Mouse (Mus musculus): ENCODE measurements around the gene N4bp3.

Gene N4bp3

DNA sequence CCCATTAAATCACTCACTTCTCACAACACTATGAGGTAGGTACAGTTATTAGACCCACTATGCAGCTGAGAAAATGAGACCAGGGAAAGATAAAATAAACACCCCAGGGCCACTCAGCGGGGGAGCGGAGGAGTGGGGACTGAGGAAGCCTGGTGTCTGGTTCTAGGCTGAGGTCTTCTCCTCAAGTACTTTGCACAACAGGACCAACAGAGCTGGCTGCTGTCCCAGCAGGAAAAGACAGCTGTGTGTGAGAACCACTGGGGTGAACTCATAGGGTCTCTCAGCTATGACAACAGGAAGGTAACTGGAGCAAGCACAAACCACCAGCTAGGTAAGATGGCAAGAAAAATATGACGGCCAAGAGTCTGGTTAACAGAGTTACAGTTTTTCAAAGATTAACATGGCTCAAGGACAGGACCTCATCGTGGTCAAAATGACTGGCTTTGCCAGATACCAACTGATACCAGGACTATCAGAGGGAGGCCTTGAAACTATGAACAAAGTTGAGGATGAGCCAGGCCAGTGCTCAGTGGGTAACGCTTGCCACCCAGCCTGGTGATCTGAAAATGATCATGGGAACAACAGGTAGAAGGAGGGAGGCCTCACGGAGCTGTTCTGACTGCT lies 18.4 kb downstream of the N4bp3 start:
- in situ Hi-C loops (cut with MboI; ENCODE audit: low sequenced_read_pairs), result no loop called here

DNA sequence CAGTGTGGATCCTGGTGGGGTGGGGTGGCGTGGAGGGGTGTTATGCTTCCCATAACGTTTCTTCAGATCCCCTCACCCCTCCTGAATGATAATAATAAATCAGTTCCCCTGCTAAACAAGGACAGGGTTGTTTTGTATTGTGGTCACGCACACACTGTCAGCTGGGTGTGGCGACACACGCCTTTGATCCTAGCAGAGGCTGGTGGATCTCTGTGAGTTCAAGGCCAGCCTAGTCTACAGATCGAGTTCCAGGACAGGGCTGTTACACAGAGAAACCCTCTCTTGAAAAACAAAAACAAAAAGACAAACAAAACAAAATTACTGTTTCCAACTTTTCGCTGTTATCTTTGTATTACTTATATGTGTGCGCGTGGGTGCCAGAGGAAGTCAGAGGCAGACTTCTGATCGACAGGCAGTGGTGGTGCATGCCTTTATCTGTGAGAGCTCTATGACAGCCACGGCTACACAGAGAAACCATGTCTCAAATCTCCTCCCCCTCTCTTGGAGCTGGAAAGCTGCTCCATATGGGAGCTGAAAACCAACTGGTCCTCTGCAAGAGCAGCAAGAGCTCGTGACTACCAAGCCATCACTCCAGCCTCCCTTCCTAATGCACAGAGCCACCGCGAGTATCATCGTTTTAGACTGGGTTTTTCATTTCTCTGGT lies 20.9 kb downstream of the N4bp3 start:
- in situ Hi-C loops (cut with MboI; ENCODE audit: low sequenced_read_pairs), result no loop called here

DNA sequence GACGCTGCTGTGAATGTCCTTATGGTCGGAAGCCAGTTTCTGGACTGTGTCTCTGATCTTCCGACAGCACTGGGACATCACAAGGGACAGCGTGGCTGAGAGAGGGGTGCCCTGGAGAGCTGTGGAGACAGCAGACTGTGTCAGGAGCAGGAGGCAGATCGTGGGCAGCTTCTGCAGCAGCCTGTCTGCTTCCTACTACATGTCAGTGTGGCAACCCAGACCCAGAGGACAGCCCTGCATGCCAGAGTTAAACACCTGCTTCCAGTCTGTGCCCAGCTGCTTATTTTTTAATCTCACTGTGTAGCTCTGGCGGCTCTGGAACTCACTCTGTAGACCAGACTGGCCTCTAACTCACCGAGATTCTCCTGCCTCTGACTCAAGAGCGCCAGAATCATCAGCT lies 22.7 kb downstream of the N4bp3 start:
- in situ Hi-C loops (cut with MboI; ENCODE audit: low sequenced_read_pairs), result no loop called here

DNA sequence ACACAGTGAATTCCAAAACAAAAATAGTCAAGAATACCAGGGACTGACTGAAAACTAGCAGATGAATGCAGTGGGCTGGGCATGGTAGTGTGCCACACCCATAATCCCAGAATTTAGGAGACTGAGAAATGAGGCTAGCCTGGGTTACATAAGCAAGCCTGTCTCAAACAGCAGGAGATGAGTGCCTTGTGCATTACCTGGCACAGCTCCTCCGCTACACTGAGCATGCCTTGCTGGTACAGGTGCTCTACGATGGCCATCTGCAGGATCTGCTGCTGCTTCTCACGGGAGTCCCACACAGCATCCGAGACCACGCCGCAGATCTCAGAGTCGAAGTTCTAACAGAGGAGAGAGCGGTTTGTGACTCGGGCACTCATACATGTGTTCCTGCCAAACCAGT lies 23.2 kb downstream of the N4bp3 start:
- in situ Hi-C loops (cut with MboI; ENCODE audit: low sequenced_read_pairs), result no loop called here

DNA sequence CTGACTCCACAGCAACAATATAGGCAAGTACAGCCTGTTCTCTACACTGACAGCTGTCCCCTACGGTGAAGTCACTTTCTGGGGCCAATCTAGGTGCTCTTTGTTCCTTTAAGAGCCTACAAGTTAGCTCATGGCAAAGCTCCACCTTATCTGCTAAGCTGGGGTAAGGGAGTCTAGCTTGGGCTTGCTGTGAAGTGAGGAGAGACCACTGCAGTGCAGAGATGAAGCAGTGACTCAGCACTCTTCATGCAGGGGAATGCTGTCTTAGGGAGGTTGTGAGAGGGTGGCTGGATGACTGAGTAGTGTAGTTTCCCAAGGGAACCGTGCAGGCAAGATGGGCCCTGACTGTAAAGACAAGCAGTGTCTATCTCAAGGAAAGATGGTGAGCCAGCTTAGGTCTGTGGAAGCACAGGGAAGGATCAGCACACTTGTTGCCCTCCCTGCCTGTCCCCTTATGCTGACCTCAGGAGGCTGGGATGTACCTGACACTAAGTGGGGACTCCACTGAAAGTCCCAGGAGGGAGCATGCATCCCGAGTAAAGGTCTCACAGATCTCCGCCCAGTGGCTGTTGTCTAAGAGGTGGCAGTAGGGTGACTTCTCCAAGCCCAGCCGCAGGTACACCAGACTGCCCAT lies 25.3 kb downstream of the N4bp3 start:
- in situ Hi-C loops (cut with MboI; ENCODE audit: low sequenced_read_pairs), result no loop called here

DNA sequence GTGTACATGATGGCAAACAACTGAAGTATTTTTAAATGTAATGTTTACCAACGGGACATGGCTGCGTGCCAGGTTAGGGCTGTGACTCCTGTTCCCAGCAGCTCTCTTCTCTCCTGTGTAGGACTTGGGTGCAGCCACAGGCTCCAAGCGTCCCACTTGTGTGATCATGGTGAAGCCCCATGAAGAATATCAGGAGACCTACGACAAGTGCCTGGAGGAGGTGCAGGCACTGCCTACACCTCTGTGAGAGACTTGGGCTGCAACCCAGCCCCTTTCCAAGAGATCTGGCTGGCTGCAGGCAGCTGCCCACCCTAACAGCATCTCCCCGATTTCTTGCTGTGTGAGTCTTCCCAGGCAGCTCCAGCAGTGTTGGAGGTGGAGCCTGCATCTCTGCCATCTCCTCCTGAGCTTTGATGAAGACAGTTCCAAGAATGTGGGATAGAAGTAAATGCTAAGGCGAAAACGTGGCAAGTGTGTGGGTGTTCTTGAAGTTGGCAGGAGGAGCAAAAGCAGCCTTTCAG lies 27.6 kb downstream of the N4bp3 start:
- in situ Hi-C loops (cut with MboI; ENCODE audit: low sequenced_read_pairs), result no loop called here

DNA sequence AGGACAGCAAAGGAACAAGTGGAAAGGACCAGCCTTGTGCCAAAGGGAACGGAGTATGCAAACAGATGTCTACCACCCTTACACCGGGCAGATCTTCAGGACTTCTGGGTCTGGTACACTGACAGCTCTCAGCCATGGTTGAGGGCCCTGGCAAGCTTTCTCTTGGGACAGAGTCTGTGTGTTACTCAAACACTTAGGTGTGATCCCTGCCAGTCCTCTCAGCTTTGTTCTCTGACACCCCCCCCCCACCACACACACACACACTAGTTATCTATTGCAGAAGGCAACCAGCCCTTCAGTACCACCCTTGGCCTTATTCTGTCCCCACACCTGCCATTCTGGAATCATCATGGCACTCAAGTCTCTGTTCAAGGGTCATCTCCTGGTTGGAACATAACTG lies 28.9 kb downstream of the N4bp3 start:
- in situ Hi-C loops (cut with MboI; ENCODE audit: low sequenced_read_pairs), result no loop called here

DNA sequence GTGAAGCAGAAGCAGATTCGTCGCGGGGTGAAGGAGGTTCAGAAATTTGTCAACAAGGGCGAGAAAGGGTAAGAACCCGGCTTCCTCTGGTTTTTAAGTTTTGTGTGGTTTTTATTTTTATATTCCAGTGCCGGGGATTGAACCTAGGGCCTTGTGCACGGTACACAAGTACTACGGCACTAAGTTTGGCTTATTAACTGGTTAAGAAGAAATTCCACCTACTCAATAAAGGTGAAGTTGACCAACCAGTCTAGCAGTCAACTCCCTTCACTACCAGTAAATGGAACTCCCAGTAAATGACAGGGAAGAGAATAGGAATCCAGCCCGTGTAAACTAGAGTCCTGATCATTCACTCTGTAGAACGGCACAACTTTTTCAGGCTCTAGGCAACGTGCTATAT lies 30.6 kb downstream of the N4bp3 start:
- in situ Hi-C loops (cut with MboI; ENCODE audit: low sequenced_read_pairs), result no loop called here

DNA sequence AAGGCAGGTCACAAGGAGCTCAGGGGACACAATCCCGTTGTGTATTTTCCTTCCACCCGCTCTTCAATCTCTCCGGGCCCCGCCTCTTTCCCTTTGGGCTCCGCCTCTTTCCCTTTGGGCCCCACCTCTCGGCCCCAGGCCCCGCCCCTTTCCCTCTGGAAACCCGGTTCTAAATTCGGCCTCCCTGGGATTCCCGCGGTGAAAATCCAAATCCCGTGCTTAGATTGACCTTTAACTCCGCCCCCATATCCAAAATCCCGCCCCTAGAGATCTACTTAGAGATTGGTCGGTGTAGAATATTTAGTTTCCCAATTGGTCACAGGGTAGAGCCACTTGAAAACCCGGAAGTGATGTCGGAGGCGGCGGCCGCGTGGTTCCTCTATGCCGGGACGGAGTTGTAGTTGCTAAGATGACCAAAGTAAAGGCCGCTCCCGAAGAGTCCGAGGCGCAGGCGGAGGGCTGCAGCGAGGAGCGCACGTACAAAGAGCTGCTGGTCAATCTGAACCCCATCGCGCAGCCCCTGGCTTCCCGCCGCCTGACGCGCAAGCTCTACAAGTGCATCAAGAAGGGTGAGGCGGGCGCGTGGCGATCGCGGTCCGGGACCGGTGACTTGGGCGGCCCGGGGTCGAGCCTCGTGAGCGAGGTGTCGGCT lies 31.1 kb downstream of the N4bp3 start, which contains the start of gene Nhp2:
Gene Nhp2, plus strand, starts transcription at position 327 of the 652 bp plus-strand sequence.
- in situ Hi-C loops (cut with MboI; ENCODE audit: low sequenced_read_pairs), result loop anchor here (10.0 kb wide), 1 partner anchor 65 kb away; the partner anchor contains the start of gene 0610009B22Rik

DNA sequence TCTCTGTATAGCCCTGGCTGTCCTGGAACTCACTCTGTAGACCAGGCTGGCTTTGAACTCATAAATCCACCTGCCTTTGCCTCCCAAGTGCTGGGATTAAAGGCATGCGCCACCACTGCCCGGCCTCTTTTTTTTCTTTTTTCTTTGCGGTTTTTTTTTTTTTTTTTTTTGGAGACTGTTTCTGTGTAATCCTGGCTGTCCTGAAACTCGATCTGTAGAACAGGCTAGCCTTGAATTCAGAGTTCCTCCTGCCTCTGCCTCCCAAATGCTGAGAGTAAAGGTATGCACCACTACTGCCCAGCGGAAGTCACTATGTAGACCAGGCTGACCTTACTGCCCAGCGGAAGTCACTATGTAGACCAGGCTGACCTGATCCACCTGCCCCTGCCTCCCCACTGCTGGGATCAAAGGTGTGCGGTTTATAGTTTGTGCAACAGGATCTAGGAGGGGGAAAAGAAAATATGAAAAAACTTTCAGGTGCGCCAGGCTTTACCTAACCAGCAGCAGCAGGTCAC lies 31.7 kb downstream of the N4bp3 start:
- in situ Hi-C loops (cut with MboI; ENCODE audit: low sequenced_read_pairs), result loop anchor here (10.0 kb wide), 1 partner anchor 66 kb away; the partner anchor contains the start of gene 0610009B22Rik

DNA sequence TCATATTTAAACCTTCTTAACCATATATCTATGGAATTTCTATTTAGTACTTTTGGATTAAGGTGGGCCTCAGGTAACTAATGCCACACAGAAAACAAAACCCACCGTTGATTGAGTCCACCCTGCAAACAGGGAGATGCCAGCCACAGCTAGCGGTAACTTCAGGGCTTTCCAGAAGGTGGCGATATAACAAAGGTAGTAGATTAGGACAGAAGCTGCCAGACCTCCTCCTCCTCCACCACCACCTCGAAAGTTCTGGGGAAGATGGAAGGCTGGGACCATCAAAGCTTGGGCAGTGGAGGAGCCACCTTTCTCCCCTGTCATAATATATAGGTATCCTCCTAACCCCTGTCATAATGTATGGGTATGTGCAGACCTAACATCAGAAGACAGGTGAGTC lies 32.9 kb downstream of the N4bp3 start:
- in situ Hi-C loops (cut with MboI; ENCODE audit: low sequenced_read_pairs), result loop anchor here (10.0 kb wide), 1 partner anchor 67 kb away; the partner anchor contains the start of gene 0610009B22Rik

DNA sequence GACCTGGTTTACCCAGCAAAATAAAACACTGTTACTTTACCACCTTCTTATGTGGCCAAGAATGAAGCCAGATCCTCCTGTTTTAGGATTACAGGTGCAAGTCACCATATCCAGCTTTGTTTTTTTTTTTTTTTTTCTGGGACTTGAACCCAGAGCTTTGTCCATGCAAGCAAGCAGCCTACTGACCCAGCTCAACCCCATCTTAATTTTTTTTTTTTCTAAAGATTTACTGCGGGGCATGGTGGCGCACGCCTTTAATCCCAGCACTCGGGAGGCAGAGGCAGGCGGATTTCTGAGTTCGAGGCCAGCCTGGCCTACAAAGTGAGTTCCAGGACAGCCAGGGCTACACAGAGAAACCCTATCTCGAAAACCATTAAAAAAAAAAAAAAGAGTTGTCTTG lies 34.5 kb downstream of the N4bp3 start:
- in situ Hi-C loops (cut with MboI; ENCODE audit: low sequenced_read_pairs), result loop anchor here (10.0 kb wide), 1 partner anchor 69 kb away; the partner anchor contains the start of gene 0610009B22Rik

DNA sequence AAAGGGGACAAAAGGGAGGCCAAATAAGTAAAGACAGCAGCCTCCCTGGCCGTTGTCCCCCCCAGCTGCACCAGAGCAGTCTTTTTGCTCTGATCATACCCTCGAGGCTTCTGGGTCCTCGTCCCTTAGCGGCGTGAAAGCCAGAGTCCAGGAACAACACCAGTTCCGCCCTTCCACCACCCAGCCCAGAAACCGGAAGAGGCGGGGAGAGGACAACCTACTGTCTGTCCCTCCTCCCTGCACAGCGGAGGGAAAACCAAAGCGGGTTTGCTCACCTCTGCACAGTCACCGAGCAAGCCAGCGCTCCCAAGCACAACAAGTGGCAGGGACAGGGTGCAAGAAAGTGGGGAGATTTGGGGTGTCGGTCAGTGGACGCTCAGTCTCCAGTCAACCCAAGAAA lies 35.0 kb downstream of the N4bp3 start:
- in situ Hi-C loops (cut with MboI; ENCODE audit: low sequenced_read_pairs), result loop anchor here (10.0 kb wide), 1 partner anchor 69 kb away; the partner anchor contains the start of gene 0610009B22Rik

DNA sequence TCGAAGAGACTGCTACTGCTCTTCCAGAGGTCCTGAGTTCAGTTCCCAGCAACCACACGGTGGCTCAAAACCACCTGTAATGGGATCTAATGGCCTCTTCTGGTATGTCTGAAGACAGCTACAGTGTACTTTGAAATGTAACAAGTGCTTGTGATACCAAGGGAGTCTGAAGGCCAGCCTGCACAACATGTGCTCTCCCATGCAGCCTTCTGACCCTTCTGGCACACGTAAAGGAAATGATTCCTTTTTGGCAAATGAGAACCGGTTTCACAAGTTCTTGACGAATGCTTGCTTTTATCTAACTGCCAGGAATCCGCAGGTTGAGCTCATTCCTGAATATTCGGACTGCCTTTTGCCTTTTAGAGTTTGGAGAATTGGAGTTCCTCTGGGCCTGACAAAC lies 35.5 kb downstream of the N4bp3 start:
- in situ Hi-C loops (cut with MboI; ENCODE audit: low sequenced_read_pairs), result loop anchor here (10.0 kb wide), 1 partner anchor 70 kb away; the partner anchor contains the start of gene 0610009B22Rik

DNA sequence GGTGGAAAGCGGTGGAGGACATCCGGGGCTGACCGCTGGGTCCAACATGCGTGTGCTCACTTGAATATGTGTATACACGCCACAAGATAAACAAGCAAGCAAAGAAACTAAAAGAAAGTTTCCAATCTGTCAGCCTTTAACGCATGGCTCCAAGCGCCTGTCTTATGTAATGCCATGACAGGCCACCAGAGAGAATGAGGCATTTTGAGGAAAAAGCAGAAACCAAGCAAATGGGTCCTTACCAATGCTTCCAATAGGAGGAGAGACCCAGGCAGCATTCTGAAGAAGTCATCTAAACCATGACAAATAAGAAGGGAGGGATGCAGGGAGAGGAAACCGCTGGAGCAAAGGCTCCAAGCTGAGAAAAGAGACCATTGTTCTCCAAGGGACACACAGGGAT lies 36.4 kb downstream of the N4bp3 start:
- in situ Hi-C loops (cut with MboI; ENCODE audit: low sequenced_read_pairs), result loop anchor here (10.0 kb wide), 1 partner anchor 71 kb away; the partner anchor contains the start of gene 0610009B22Rik

DNA sequence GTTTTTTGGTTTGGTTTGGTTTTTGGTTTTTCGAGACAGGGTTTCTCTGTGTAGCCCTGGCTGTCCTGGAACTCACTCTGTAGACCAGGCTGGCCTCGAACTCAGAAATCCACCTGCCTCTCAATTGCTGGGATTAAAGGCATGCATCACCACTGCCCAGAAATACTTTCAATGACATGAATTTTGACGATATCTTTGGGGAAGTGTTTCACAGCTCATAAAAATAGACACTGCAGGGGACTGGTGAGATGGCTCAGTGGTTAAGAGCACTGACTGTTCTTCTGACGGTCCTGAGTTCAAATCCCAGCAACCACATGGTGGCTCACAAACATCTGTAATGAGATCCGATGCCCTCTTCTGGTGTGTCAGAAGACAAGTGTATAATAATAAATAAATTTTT lies 40.7 kb downstream of the N4bp3 start:
- in situ Hi-C loops (cut with MboI; ENCODE audit: low sequenced_read_pairs), result loop anchor here (10.0 kb wide), 1 partner anchor 75 kb away; the partner anchor contains the start of gene 0610009B22Rik

DNA sequence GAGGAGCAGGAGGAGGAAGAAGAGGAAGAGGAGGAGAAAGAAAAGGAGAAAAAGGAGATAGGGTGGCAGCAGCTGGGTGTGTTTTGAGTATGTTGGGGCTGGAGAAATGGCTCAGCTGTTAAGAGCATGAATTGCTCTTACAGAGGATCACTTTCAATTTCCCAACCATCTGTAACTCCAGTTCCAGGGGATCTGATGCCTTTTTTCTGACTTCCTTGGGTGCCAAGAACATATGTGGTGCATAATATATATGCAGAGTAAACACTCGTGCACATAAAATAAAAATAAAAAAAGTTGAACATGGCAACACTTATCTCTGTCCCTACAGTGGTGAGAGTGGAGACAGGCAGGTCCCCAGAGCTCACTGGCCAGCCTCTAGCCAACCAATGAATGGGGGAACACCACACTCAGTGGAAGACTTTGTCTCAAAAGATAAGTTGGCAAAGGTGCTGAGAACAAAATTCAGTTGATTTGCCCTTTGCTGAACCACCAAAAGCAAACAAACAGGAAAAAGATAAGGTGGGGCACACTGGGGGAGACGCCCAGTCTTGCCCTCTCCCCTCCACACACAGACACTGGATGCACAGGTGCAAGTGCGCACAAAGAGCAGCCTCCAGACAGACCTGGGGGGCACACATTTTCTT lies 41.3 kb downstream of the N4bp3 start:
- in situ Hi-C loops (cut with MboI; ENCODE audit: low sequenced_read_pairs), result no loop called here

DNA sequence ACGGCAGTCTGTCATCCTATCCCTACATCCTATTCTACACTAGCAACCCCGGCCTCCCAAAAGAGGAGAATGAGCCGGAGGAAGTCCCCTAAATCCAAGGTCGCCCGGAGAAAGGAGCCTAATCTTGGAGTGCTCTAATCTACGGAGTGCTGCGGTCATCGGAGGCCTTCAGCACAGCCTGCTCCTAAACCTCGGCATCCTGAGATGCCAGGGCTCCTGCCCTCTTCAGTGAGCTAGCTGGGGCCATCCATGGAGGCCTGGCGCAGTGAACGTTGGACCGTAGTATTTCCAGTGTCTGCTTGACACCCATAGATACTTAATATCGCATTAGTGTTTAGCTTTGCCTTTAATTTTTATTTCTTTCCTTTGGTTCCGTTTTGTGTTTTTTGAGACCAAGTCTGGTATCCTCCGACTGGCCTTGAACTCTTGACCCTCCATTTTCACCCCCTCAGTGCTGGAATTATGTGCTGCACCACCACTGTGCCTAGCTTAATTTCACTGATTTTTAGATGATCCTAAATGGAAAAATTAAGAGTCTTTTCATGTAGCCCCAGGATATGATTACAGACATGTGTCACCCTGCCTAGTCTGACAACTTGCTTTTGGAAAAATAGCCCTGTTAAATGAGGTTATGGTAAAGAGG lies 43.4 kb downstream of the N4bp3 start:
- in situ Hi-C loops (cut with MboI; ENCODE audit: low sequenced_read_pairs), result no loop called here

DNA sequence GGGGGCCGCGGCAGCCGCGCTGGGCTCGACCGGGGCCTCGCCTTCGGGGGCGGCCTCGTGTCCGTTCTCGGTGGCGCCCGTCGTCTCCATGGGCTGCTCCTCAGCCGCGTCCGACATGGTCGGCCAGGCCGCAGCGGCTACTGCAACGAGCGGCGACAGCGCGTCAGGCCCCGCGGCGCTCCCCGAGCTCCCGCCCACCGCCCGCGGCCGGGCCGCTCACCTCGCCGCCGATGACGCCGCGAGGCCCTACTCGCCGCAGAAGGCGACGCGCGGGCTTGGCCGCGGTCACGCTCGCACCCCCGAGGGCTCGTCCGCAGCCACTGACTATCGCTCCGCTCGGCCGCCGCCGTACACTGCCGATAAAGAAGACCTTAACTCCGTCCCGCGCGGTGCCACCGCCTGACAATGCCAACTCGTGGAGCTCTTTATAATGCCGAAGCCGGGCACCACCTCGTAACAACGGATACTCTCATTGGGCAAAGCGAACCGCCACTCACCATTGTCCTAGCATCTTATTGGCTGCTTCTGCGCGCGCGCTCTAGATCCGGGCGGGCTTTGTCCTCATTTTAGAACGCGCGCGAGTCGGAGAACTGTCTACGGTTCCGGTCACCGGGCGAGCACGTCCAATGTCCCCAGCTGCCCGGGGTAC lies 44.1 kb downstream of the N4bp3 start, which contains the start of gene Hnrnpab:
Gene Hnrnpab, minus strand, starts transcription at position 401 of the 649 bp plus-strand sequence.
- in situ Hi-C loops (cut with MboI; ENCODE audit: low sequenced_read_pairs), result no loop called here
